Mouse (Mus musculus): Measurements from ENCODE around the gene Armc3.
"Not testable (repeated sequence)": the region's sequence is repeated elsewhere in the genome, so short reads cannot be mapped to it uniquely, and the experiment has no call there.

The Armc3 gene

GRCm38 (mm10) chr2:19274583-19274982 is 75.5 kb downstream of the Armc3 start:
- no peak for DNase-seq (ENCODE audit: low spot score)

- peak; percentile 86 for DNase-seq (ENCODE audit: low spot score)
Measured at GRCm38 (mm10) chr2:19275602-19276539, 76.8 kb downstream of the Armc3 start.

- DNase-seq (ENCODE audit: low spot score) = peak; percentile 10
Measured at GRCm38 (mm10) chr2:19280331-19280730, 81.2 kb downstream of the Armc3 start.

- no peak for DNase-seq (ENCODE audit: low spot score)
Measured at GRCm38 (mm10) chr2:19292366-19292765, 93.3 kb downstream of the Armc3 start.

GRCm38 (mm10) chr2:19300345-19301089 is 101.4 kb downstream of the Armc3 start:
- peak; percentile 12 for DNase-seq (ENCODE audit: low spot score)

GRCm38 (mm10) chr2:19301251-19301650 is 102.1 kb downstream of the Armc3 start:
- no peak for DNase-seq (ENCODE audit: low spot score)

GRCm38 (mm10) chr2:19303087-19303486 is 104.0 kb downstream of the Armc3 start:
- DNase-seq (ENCODE audit: low spot score) = not testable (repeated sequence)

- no peak for DNase-seq (ENCODE audit: low spot score)
Measured at GRCm38 (mm10) chr2:19310498-19310897, 111.4 kb downstream of the Armc3 start.

- no peak for DNase-seq (ENCODE audit: low spot score)
Measured at GRCm38 (mm10) chr2:19316056-19316455, 117.0 kb downstream of the Armc3 start.

- no peak for DNase-seq (ENCODE audit: low spot score)
Measured at GRCm38 (mm10) chr2:19316691-19317090, 117.6 kb downstream of the Armc3 start.

GRCm38 (mm10) chr2:19317151-19317812 is 118.2 kb downstream of the Armc3 start:
- not testable (repeated sequence) for DNase-seq (ENCODE audit: low spot score)

- no peak for DNase-seq (ENCODE audit: low spot score)
Measured at GRCm38 (mm10) chr2:19318499-19318898, 119.4 kb downstream of the Armc3 start.

- DNase-seq (ENCODE audit: low spot score) = no peak
Measured at GRCm38 (mm10) chr2:19319284-19319683, 120.2 kb downstream of the Armc3 start.

- no peak for DNase-seq (ENCODE audit: low spot score)
Measured at GRCm38 (mm10) chr2:19322448-19322847, 123.3 kb downstream of the Armc3 start.

- no peak for DNase-seq (ENCODE audit: low spot score)
Measured at GRCm38 (mm10) chr2:19326376-19326775, 127.3 kb downstream of the Armc3 start.

- no peak for DNase-seq (ENCODE audit: low spot score)
Measured at GRCm38 (mm10) chr2:19327811-19328210, 128.7 kb downstream of the Armc3 start.

GRCm38 (mm10) chr2:19343901-19344635 is 145.0 kb downstream of the Armc3 start:
- peak; percentile 62 for DNase-seq (ENCODE audit: low spot score)

GRCm38 (mm10) chr2:19344636-19345413 is 145.7 kb downstream of the Armc3 start:
- peak; percentile 95 for DNase-seq (ENCODE audit: low spot score)

- DNase-seq (ENCODE audit: low spot score) = no peak
Measured at GRCm38 (mm10) chr2:19345414-19345964, 146.4 kb downstream of the Armc3 start.

GRCm38 (mm10) chr2:19348454-19348853 is 149.4 kb downstream of the Armc3 start:
- DNase-seq (ENCODE audit: low spot score) = no peak

- DNase-seq (ENCODE audit: low spot score) = no peak
Measured at GRCm38 (mm10) chr2:19350167-19350566, 151.1 kb downstream of the Armc3 start.
